Mouse (Mus musculus) limb, embryonic 14.5 days (tissue): ENCODE results near the gene Itgb7. TPM values are rescaled to one million over a fixed set of nuclear protein-coding genes. Genes with fewer than 3 reads are reported as not detected.
A peak's percentile ranks its signal among the peaks of the same experiment; 100 is the strongest.

Source experiments
- ATAC-seq: fragments of 200-750 bp; cut with Nextera tagmentation; 2 replicates; pipeline ENCODE4 v1.8.0; 2017; ENCODE audit warnings: low read depth, moderate number of reproducible peaks, moderate TSS enrichment; ENCODE audit not compliant: low FRiP score
- DNase-seq: peaks from one replicate; pipeline ENCODE4 v3.0.0-alpha.2; 2015; ENCODE audit warnings: low spot score
- H3K27ac ChIP-seq: fragments of 300-500 bp; sonication (generic); replicated peaks from 2 replicates; pipeline ENCODE4 v1.5.1; 2014; ENCODE audit warnings: low read depth, mild to moderate bottlenecking, low read length, moderate library complexity, mixed read lengths
- H3K27me3 ChIP-seq: fragments of 300-500 bp; sonication (generic); 2 replicates; pipeline ENCODE4 v1.6.1; 2014; ENCODE audit warnings: low read length, mixed read lengths; ENCODE audit not compliant: control insufficient read depth, insufficient read depth
- H3K36me3 ChIP-seq: fragments of 300-500 bp; sonication (generic); 2 replicates; pipeline ENCODE4 v1.6.1; 2014; ENCODE audit warnings: mild to moderate bottlenecking, low read length, moderate library complexity, mixed read lengths; ENCODE audit not compliant: control insufficient read depth, insufficient read depth
- H3K4me1 ChIP-seq: fragments of 300-500 bp; sonication (generic); 2 replicates; pipeline ENCODE4 v1.6.1; 2014; ENCODE audit warnings: antibody characterized with exemption, low read length, mixed read lengths; ENCODE audit not compliant: control insufficient read depth, insufficient read depth
- H3K4me2 ChIP-seq: fragments of 300-500 bp; sonication (generic); replicated peaks from 2 replicates; pipeline ENCODE4 v1.6.1; 2014; ENCODE audit warnings: low read depth, mild to moderate bottlenecking, low read length, moderate library complexity; ENCODE audit not compliant: severe bottlenecking
- H3K4me3 ChIP-seq: fragments of 300-500 bp; sonication (generic); replicated peaks from 2 replicates; pipeline ENCODE4 v1.5.1; 2014; ENCODE audit warnings: low read length
- H3K9ac ChIP-seq: fragments of 300-500 bp; sonication (generic); 2 replicates; pipeline ENCODE4 v1.6.1; 2014; ENCODE audit warnings: mild to moderate bottlenecking, low read depth, low read length, moderate library complexity; ENCODE audit not compliant: severe bottlenecking
- H3K9me3 ChIP-seq: fragments of 300-500 bp; sonication (generic); 2 replicates; pipeline ENCODE4 v1.6.1; 2016; ENCODE audit warnings: low read length; ENCODE audit not compliant: control insufficient read depth
- POLR2A ChIP-seq: fragments of 200-500 bp; IDR thresholded peaks from 2 replicates; pipeline ENCODE4 v1.8.0; 2012; ENCODE audit warnings: inconsistent platforms, mild to moderate bottlenecking, moderate library complexity, borderline replicate concordance; ENCODE audit not compliant: insufficient read depth, insufficient read length; ENCODE audit errors: extremely low read depth
- WGBS: fragments of 180-500 bp; shearing (Covaris S2); extraction: QIAGEN DNeasy Blood & Tissue Kit; methylation state at CpG from one replicate; pipeline ENCODE4 v1.1.7; 2014; 5-methylcytosine and 5-hydroxymethylcytosine counted together
- polyA plus RNA-seq, 2 experiments: library from polyadenylated mRNA; depleted of rRNA in 1 of 2; stranded (reverse) in 1 of 2; unstranded in 1 of 2; fragments of >200 nt; fragmentation: Nextera tagmentation in 1 of 2; extraction: Ambion mirVana in 1 of 2; gene quantifications; 2 replicates each; pipeline versions ENCODE4 v1.2.1 to v1.2.3; 2012 to 2014

Itgb7 gene
- polyA plus RNA-seq, 2 experiments, result 2.7 to 4.2 TPM

DNA sequence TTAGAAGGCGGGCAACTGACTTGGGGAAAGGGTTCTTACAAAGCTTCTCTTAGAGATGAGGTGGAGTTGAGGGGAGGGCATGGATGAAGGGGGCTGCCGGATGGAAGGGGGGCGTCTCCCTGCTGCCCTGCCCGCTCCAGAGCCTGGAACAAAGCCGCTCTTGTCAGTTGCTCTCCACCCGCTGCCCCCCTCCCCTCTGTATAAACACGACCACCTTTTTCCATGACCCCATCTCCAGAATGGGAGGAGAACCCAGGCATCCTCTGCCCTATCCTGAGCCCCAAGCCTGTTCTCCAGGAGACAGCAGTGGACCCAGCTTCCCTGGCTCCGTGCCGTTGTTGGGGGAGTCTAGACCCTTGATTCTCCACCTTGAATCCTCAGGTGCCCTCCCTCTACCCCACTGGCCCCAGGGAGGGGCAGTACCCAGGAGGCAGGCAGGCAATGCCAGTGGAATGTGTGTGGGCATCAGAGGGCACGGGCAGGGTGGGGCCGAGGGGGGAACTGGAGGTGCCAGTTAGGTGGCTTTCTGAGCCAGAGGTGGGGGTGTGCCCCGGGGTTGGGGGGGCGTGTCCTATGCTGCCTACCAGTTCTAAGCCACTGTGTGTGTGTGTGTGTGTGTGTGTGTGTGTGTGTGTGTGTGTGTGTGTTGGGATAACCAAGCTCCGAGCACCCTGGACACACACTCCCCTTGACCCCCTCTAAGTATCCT is 24.0 kb upstream of the Itgb7 start:
- Histone ChIP-seq H3K9ac (peak overlapping the region; percentile 91), H3K9me3 (no peaks in the 10 kb centered on the region), H3K36me3 (peaks cover 29% of the 10 kb centered on the region), H3K4me1 (peaks cover 60% of the 10 kb centered on the region), H3K27ac (peak overlapping the region; percentile 97), H3K27me3 (no peaks in the 10 kb centered on the region), H3K4me3 (peak overlapping the region; percentile 80), H3K4me2 (peak overlapping the region; percentile 75)
- DNase-seq (peak; percentile 65), ATAC-seq (peak; percentile 19; the same call in 1 of the 2 replicates)
- WGBS, result 25% methylated on average over 13 of the region's 14 CpGs
- no peak for TF ChIP-seq POLR2A

DNA sequence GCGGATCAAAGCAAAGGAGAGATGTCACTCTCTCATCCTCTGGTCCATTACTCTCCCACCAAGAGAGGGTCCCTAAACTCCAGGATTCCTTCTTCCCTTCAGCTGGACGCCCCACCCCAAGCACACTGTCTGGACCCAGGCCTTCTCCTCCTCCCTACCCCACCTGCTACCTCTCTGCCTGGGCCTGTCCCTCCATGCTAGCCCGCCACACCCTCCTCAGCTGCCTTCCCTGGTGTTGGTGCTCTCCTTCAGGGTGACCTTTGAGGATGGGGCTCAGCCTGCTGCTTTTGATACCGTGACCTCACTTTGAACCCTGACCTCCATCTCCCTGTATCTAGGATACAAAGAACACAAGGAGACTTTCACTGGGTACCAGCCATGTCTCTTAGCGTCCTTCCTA is 18.8 kb upstream of the Itgb7 start:
- no peaks in the 10 kb centered on the region for H3K9me3 ChIP-seq

DNA sequence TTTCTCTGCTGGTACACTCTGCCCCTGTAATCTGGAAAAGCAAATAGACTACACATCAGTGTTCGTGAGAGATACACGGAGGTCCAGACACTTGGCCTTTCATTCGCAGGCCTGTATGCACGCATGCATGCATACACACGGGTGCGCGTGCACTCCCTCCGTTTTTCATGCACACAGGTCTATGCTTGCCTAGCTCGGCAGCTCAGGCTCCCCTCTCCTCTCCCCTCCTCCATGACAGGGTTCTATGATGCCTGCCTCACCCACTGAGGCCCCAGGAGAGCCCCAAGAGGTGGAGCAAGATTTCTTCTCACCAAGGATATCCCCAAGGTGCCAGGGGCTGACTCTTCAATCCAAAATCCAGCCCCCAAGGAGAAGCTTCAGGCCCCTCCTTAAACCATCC is 18.2 kb upstream of the Itgb7 start:
- H3K4me1 ChIP-seq, result peaks cover 65% of the 10 kb centered on the region

More for the DNA sequence above, 18.8 kb upstream of the Itgb7 start:
- TF ChIP-seq POLR2A, result no peak
- no peak overlapping the region for H3K9ac ChIP-seq
- H3K27ac ChIP-seq, result peak overlapping the region; percentile 95
- H3K4me2 ChIP-seq, result peak overlapping the region; percentile 94
- peak overlapping the region; percentile 60 for H3K4me3 ChIP-seq
- H3K4me1 ChIP-seq, result peaks cover 61% of the 10 kb centered on the region
- DNase-seq (no peak), ATAC-seq (no peak)
- no peaks in the 10 kb centered on the region for H3K27me3 ChIP-seq
- H3K36me3 ChIP-seq, result peaks cover 40% of the 10 kb centered on the region
- 55% methylated on average over 5 of the region's 5 CpGs for WGBS

DNA sequence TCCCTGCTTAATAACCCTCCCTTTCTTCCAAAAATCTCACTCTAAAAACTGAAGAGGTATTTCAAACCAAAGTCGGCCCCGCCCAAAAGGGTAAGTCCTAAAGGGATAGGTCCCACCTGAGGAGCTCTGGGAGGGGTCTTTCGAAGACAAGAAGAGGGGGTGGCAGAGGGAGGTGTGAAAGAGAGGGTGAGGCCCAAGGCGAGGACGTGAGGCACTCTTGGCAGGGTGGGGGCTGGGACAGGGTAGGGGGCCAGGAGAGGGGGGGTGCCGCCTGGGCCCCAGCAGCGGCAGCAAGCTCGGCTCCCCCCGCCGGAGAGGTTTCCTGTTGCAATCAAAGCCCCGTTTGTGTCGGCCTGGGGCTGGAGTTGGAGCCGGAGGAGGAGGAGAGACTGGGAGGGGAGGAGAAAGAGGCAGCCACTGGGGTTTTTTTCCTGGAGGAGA is 17.5 kb upstream of the Itgb7 start:
- WGBS, result 2% methylated on average over 12 of the region's 13 CpGs
- Histone ChIP-seq H3K4me1 (peaks cover 66% of the 10 kb centered on the region), H3K9ac (peak overlapping the region; percentile 18), H3K4me3 (peak overlapping the region; percentile 60), H3K27me3 (no peaks in the 10 kb centered on the region), H3K4me2 (peak overlapping the region; percentile 94), H3K36me3 (peaks cover 39% of the 10 kb centered on the region), H3K9me3 (no peaks in the 10 kb centered on the region), H3K27ac (peak overlapping the region; percentile 95)
- ATAC-seq (no peak), DNase-seq (peak; percentile 74)
- no peak for TF ChIP-seq POLR2A

More for the DNA sequence above, 18.2 kb upstream of the Itgb7 start:
- peak overlapping the region; percentile 94 for H3K4me2 ChIP-seq
- WGBS, result 24% methylated on average over 9 of the region's 9 CpGs
- no peaks in the 10 kb centered on the region for H3K9me3 ChIP-seq
- no peak for DNase-seq
- H3K27me3 ChIP-seq, result no peaks in the 10 kb centered on the region
- peak overlapping the region; percentile 95 for H3K27ac ChIP-seq
- peaks cover 40% of the 10 kb centered on the region for H3K36me3 ChIP-seq
- peak overlapping the region; percentile 60 for H3K4me3 ChIP-seq
- no peak for ATAC-seq
- TF ChIP-seq POLR2A, result no peak
- H3K9ac ChIP-seq, result peak overlapping the region; percentile 18

DNA sequence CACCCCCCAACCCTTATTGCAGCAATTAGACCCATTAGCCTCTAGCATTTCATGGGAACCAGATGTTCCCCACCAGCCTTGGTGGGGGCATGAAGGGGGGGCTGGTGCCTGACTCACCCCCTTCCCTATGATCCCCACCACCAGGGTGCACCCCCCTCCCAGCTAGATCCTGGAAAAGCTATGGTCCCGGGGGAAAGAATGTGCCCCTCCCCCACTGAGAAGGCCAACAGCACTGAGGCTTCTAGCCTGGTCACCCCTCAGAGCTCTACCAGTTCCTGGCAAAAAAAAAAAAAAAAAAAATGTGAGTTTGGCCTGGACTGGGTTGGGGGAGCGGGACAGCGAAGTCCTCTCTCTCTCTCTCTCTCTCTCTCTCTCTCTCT is 17.1 kb upstream of the Itgb7 start:
- no peaks in the 10 kb centered on the region for H3K9me3 ChIP-seq
- H3K27me3 ChIP-seq, result no peaks in the 10 kb centered on the region
- TF ChIP-seq POLR2A, result no peak
- H3K4me1 ChIP-seq, result peaks cover 66% of the 10 kb centered on the region
- H3K4me2 ChIP-seq, result peak overlapping the region; percentile 94
- peak overlapping the region; percentile 95 for H3K27ac ChIP-seq
- 0% methylated on average over 1 of the region's 3 CpGs for WGBS
- peak overlapping the region; percentile 18; the same call in 1 of the 2 replicates for H3K9ac ChIP-seq
- H3K4me3 ChIP-seq, result peak overlapping the region; percentile 60
- peaks cover 35% of the 10 kb centered on the region for H3K36me3 ChIP-seq
- ATAC-seq (0 out of 2 replicates have a peak, but pooled peaks have one; percentile 0), DNase-seq (peak; percentile 63)
